Mouse (Mus musculus) kidney, embryonic 15.5 days (tissue): ENCODE data around the gene Mettl18. TPM values are rescaled to one million over a fixed set of nuclear protein-coding genes. Genes with fewer than 3 reads are reported as not detected.
A peak's percentile ranks its signal among the peaks of the same experiment; 100 is the strongest.
"Not testable (repeated sequence)": the region's sequence is repeated elsewhere in the genome, so short reads cannot be mapped to it uniquely, and the experiment has no call there.

ENCODE experiments used
- ATAC-seq: fragments of 200-750 bp; cut with Nextera tagmentation; replicated peaks from 2 replicates; pipeline ENCODE4 v1.8.0; 2017; ENCODE audit warnings: moderate TSS enrichment; ENCODE audit not compliant: low FRiP score
- H3K27ac ChIP-seq: fragments of 300-500 bp; sonication (generic); 2 replicates; pipeline ENCODE4 v1.5.1; 2015; ENCODE audit warnings: mild to moderate bottlenecking, inconsistent platforms
- H3K27me3 ChIP-seq: fragments of 300-500 bp; sonication (generic); 2 replicates; pipeline ENCODE4 v1.6.1; 2015; ENCODE audit warnings: inconsistent platforms
- H3K36me3 ChIP-seq: fragments of 300-500 bp; sonication (generic); 2 replicates; pipeline ENCODE4 v1.6.1; 2015; ENCODE audit warnings: inconsistent platforms
- H3K4me1 ChIP-seq: fragments of 300-500 bp; sonication (generic); 2 replicates; pipeline ENCODE4 v1.6.1; 2015; ENCODE audit warnings: inconsistent platforms
- H3K4me2 ChIP-seq: fragments of 300-500 bp; sonication (generic); 2 replicates; pipeline ENCODE4 v1.6.1; 2015; ENCODE audit warnings: moderate library complexity, mild to moderate bottlenecking, inconsistent platforms
- H3K4me3 ChIP-seq: fragments of 300-500 bp; sonication (generic); replicated peaks from 2 replicates; pipeline ENCODE4 v1.5.1; 2015; ENCODE audit warnings: mild to moderate bottlenecking, inconsistent platforms
- H3K9ac ChIP-seq: fragments of 300-500 bp; sonication (generic); 2 replicates; pipeline ENCODE4 v1.6.1; 2015; ENCODE audit warnings: mild to moderate bottlenecking, inconsistent platforms
- H3K9me3 ChIP-seq: fragments of 300-500 bp; sonication (generic); replicated peaks from 2 replicates; pipeline ENCODE4 v1.6.1; 2016; ENCODE audit warnings: inconsistent platforms
- WGBS: fragments of 180-500 bp; shearing (Covaris S2); methylation state at CpG from one replicate; pipeline ENCODE4 v1.1.7; 2015; ENCODE audit warnings: mixed read lengths; 5-methylcytosine and 5-hydroxymethylcytosine counted together
- polyA plus RNA-seq: library from polyadenylated mRNA; unstranded; fragments of >200 nt; fragmentation: Nextera tagmentation; extraction: Ambion mirVana; gene quantifications from 2 replicates; pipeline ENCODE4 v1.2.1, GENCODE M21; 2015

The Mettl18 gene
- polyA plus RNA-seq, 1 experiment from 2014 or later: 10.8 TPM

DNA sequence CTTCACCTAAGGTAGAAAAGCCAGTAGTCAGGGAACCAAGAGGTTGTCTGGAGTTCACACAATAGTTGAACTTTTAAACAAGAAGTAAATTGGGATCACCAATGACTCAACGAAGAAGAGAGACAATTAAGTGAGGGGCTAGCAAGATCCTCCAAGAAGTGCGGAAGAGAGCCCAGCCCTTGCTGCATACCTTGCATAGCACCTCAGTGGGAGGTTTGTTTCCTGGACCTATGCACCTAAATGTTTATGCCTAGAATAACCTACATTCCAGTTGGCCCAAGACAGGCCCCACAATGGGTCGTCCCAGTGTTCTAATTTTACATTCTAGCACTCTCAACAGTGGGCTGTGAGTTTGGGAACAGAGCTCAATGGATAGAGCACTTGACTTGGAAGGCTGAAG lies 9.6 kb downstream of the Mettl18 start:
- Histone ChIP-seq H3K4me3 (no peak overlapping the region), H3K27me3 (no peaks in the 10 kb centered on the region), H3K36me3 (no peaks in the 10 kb centered on the region), H3K4me2 (no peak overlapping the region), H3K4me1 (no peaks in the 10 kb centered on the region), H3K9me3 (no peaks in the 10 kb centered on the region), H3K9ac (no peak overlapping the region), H3K27ac (no peak overlapping the region)
- WGBS: 81% methylated on average over 3 of the region's 3 CpGs
- ATAC-seq: no peak

DNA sequence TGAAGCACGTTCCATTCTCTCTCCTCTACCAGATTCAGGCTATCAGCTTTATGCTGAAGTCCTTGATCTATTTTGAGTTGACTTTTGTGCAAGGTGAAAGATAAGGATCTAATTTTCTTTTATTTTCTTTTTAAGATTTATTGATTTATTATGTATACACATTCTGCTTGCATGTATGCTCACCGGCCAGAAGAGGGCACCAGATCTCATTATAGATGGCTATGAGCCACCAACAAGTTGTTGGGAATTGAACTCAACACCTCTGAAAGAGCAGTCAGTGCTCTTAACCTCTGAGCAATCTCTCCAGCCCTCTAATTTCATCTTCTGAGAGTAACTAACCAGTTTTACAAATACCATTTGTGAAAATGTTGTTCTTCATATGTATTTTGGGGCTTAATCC lies 14.5 kb downstream of the Mettl18 start:
- no peak overlapping the region for H3K4me3 ChIP-seq
- 38% methylated on average over 2 of the region's 2 CpGs for WGBS

DNA sequence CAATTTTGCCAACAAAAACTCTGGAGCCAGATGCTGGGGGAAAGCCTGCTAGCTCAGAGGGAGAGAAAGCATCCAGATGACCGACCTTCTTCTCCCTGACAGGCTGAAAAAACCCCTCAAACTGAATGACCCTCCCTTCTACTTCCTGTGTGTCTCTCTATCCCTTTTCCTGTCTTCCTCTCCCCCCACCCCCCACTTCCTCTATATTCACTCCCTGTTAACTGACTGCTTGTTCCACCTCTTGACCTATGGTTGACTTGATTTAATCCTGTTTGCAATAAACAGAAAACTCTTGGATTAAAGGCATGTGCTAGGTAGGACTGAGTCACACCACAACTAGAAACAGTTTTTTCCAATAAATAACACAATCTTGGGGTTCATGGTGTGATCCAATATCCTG lies 19.9 kb downstream of the Mettl18 start:
- no peaks in the 10 kb centered on the region; the same call in 1 of the 2 replicates for H3K4me1 ChIP-seq
- no peaks in the 10 kb centered on the region for H3K27me3 ChIP-seq
- 58% methylated on average over 1 of the region's 1 CpGs for WGBS
- H3K9ac ChIP-seq: no peak overlapping the region
- no peak overlapping the region for H3K4me3 ChIP-seq
- no peak for ATAC-seq
- no peaks in the 10 kb centered on the region for H3K36me3 ChIP-seq
- no peak overlapping the region for H3K27ac ChIP-seq
- no peak overlapping the region for H3K4me2 ChIP-seq
- H3K9me3 ChIP-seq: no peaks in the 10 kb centered on the region

More for the DNA sequence above, 14.5 kb downstream of the Mettl18 start:
- H3K36me3 ChIP-seq: no peaks in the 10 kb centered on the region
- H3K4me2 ChIP-seq: no peak overlapping the region
- ATAC-seq: no peak
- no peak overlapping the region for H3K9ac ChIP-seq
- no peaks in the 10 kb centered on the region for H3K9me3 ChIP-seq
- no peaks in the 10 kb centered on the region for H3K27me3 ChIP-seq
- H3K27ac ChIP-seq: no peak overlapping the region
- H3K4me1 ChIP-seq: no peaks in the 10 kb centered on the region

DNA sequence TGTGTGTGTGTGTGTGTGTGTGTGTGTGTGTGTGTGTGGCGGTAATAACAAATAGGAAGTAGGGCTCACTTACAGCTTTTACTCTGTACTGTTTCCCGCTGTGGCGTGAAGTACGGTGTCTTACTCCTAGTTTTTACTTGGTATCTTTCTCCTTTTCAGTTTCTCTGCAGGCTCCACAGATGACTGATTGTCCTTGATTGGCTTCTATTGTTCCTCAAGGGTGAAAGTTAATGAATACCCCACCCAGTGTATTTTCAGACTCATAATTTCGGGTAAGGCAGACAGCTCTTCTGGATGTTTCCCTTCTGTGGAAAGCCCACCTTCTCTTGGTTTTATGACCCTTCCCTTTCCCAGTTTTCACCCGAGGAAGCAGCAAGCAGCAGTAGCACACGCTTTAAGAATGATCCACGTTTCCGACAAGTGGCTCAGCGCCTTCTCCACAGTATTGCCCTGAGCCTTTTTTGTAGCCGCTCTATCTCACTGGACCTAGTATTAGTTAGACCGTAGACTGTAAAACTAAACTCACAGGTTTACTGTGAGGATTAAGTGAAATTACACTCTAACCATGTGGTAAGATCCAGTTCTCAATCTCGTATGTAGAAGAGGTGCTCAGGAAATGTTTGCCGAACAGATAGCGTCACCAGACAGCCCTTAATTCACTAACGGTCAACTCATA lies 23.7 kb downstream of the Mettl18 start:
- 70% methylated on average over 16 of the region's 16 CpGs for WGBS
- Histone ChIP-seq H3K4me2 (peak overlapping the region; percentile 27), H3K9me3 (no peaks in the 10 kb centered on the region), H3K9ac (no peak overlapping the region), H3K27me3 (no peaks in the 10 kb centered on the region), H3K4me3 (no peak overlapping the region), H3K36me3 (no peaks in the 10 kb centered on the region), H3K27ac (peak overlapping the region; percentile 66), H3K4me1 (no peaks in the 10 kb centered on the region; the same call in 1 of the 2 replicates)
- ATAC-seq: peak; percentile 71

DNA sequence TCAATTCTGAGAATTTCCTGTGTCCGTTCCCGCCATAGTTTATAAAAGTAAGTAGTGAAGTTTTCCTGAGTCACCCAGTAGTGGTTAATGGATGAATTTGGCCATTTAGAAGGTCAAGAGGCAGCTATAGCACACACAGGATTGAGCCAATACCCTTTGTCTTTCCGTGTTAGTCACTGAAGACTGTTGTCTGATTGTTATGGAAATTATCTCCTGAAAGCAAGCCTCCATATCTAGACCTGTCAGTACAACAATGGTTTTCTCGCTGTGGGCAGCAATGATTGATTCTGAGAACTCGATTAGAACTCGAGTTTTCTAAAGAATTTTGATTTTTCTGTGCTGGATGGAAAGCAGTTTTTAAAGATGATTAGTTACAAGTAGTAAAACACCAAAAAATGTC lies 25.1 kb downstream of the Mettl18 start:
- no peaks in the 10 kb centered on the region; the same call in 1 of the 2 replicates for H3K4me1 ChIP-seq
- no peaks in the 10 kb centered on the region for H3K9me3 ChIP-seq
- no peaks in the 10 kb centered on the region for H3K27me3 ChIP-seq
- H3K27ac ChIP-seq: no peak overlapping the region
- H3K36me3 ChIP-seq: no peaks in the 10 kb centered on the region
- no peak overlapping the region for H3K9ac ChIP-seq
- no peak overlapping the region for H3K4me3 ChIP-seq
- WGBS: 82% methylated on average over 6 of the region's 6 CpGs
- no peak for ATAC-seq
- no peak overlapping the region for H3K4me2 ChIP-seq

DNA sequence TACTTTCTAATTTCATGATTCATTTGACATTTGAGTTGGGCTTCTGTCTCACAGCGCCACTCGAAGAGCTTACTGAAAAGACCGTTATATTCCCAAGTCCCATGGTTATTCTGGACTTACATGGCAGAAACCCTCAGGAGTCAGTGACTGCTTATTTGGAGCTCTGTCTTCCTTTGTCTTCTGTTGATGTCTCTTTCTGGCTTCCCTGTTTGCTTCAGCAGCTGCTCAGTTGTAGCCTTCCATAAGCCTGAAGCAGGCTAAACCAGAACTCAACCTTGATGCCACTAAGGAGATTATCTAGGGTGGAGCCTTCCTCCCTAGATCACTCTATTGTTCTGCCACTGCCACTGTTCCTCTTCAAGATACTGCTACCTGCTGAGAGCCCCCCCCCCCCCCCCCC lies 26.1 kb downstream of the Mettl18 start:
- H3K36me3 ChIP-seq, H3K4me3 ChIP-seq, ATAC-seq, H3K27ac ChIP-seq, H3K9me3 ChIP-seq, H3K27me3 ChIP-seq, H3K9ac ChIP-seq, H3K4me1 ChIP-seq, H3K4me2 ChIP-seq: not testable (repeated sequence)
- 95% methylated on average over 3 of the region's 3 CpGs for WGBS

DNA sequence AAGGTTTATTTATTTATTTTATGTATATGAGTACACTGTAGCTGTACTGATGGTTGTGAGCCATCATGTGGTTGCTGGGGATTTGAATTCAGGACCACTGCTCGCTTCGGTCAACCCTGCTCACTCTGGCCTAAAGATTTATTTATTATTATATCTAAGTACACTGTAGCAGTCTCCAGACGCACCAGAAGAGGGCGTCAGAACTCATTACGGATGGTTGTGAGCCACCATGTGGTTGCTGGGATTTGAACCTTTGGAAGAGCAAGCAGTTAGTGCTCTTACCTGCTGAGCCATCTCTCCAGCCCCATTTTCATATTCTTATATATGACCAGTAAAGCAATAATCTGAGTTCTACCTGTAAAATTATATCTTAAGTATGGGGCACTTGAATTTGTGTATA lies 27.4 kb downstream of the Mettl18 start:
- H3K4me1 ChIP-seq, H3K27me3 ChIP-seq, H3K27ac ChIP-seq, H3K36me3 ChIP-seq, ATAC-seq, H3K4me2 ChIP-seq, H3K4me3 ChIP-seq, H3K9me3 ChIP-seq, H3K9ac ChIP-seq: not testable (repeated sequence)
- 83% methylated on average over 5 of the region's 5 CpGs for WGBS

DNA sequence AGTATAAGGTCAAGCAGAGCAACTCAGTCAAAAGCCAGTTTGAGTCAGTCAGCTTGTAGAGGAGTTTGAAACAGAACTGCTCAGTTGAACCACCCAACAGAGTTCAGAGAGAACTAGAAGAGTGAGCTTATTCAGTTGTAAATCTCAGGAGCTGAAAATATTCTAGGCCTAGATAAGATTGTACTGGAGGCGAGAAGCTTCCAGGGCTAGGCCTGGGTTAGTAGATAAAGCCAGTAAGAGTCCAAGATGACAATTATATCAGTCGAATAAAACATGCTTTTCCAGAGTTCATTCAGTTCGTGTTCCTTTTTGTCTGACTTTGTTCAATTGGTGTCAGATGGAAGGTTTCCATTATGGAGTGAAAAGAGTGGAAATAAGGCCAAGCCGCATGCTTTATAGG lies 31.0 kb downstream of the Mettl18 start:
- 88% methylated on average over 4 of the region's 4 CpGs for WGBS
- H3K9ac ChIP-seq: no peak overlapping the region
- ATAC-seq: no peak
- no peak overlapping the region for H3K4me3 ChIP-seq
- no peak overlapping the region for H3K4me2 ChIP-seq
- H3K27me3 ChIP-seq: no peaks in the 10 kb centered on the region
- no peaks in the 10 kb centered on the region for H3K9me3 ChIP-seq
- H3K27ac ChIP-seq: no peak overlapping the region
- no peaks in the 10 kb centered on the region for H3K36me3 ChIP-seq
- H3K4me1 ChIP-seq: no peaks in the 10 kb centered on the region

DNA sequence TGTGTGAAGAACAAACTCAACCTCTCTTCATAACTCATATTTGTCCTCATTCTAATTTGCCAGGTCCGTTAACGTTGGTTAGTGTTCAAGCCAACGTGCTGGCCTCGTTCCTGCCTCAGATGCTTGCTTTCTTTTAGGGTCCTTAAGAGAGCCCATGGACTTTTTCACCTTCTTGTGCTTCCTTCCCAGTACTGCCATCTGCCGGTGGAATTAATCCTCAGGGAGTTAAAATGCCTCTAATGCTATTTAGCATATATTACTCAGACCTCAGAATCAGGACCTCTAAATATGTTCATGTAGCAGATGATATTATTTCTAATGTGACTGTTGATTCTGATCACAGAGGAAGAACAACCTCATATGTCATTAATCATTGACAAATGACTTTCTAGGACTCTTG lies 32.7 kb downstream of the Mettl18 start:
- Histone ChIP-seq H3K9ac (no peak overlapping the region), H3K4me3 (no peak overlapping the region), H3K27ac (no peak overlapping the region), H3K36me3 (no peaks in the 10 kb centered on the region), H3K9me3 (no peaks in the 10 kb centered on the region), H3K4me2 (no peak overlapping the region), H3K27me3 (no peaks in the 10 kb centered on the region), H3K4me1 (no peaks in the 10 kb centered on the region)
- 66% methylated on average over 5 of the region's 5 CpGs for WGBS
- ATAC-seq: no peak

DNA sequence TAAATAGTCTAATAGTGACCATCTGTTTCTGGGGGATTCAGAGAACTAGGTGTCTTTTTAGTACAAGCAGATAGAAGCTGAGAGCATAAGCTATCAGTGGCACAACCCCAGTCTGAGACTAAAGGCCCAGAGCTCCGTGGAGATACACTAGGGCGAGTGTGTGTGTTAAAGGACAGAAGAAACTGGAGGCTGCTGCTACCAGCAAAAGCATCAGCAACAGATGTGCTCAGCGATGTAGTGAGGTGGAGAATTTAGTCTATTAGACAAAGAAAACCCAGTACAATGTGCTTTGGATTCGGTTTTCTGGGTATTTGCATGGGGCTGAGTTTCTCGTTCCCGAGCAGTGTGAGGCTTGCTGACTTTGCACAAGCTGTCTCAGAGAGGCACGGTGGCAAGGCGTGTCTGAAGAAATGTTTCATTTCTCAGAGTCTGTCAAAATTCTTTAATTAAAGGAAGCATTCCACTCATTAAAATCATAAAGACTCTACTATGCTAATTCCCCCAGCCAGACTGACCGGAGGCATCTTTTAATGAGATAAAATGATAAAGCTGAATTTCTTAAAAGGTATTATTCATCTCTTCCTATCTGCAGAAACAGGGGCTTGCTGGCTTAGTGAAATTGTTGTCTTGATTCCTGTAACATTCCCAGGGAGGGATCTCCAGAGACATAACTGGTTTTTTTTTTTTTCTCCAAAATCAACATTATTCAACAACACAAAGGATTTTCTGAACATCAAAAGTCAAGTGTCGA lies 45.9 kb downstream of the Mettl18 start:
- H3K4me2 ChIP-seq: no peak overlapping the region
- H3K27ac ChIP-seq: no peak overlapping the region
- H3K9me3 ChIP-seq: no peaks in the 10 kb centered on the region
- ATAC-seq: no peak
- H3K36me3 ChIP-seq: no peaks in the 10 kb centered on the region
- 82% methylated on average over 10 of the region's 10 CpGs for WGBS
- H3K9ac ChIP-seq: no peak overlapping the region
- no peak overlapping the region for H3K4me3 ChIP-seq
- H3K27me3 ChIP-seq: no peaks in the 10 kb centered on the region
- no peaks in the 10 kb centered on the region for H3K4me1 ChIP-seq

DNA sequence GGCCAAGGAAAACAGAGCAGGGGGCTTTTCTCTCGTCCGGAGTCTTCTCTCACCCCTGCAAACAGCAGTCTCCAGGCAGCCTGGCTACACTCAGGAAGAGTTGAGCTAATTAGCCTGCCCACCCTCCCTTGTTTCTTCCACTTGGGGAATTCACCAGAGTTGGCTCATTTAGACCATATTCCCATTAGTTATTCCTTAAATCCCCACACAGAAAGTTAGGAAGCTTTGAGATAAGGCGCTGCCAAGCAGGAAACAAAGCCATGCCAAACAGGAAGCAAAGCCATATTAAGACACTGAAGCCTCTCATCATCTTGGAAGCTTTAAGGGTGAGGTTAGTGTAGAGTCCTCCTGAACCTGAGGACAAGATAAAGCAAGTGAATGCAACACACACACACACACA lies 48.9 kb downstream of the Mettl18 start:
- ATAC-seq: no peak
- no peak overlapping the region for H3K4me2 ChIP-seq
- 54% methylated on average over 3 of the region's 3 CpGs for WGBS
- H3K9me3 ChIP-seq: no peaks in the 10 kb centered on the region
- H3K9ac ChIP-seq: no peak overlapping the region
- no peaks in the 10 kb centered on the region for H3K27me3 ChIP-seq
- H3K27ac ChIP-seq: peak overlapping the region; percentile 37; the same call in 1 of the 2 replicates
- no peaks in the 10 kb centered on the region for H3K36me3 ChIP-seq
- no peak overlapping the region for H3K4me3 ChIP-seq
- H3K4me1 ChIP-seq: no peaks in the 10 kb centered on the region
